Mouse (Mus musculus): ENCODE results near the gene Ddb1.

GRCm38 (mm10) chr19:10661373-10661772 is 56.2 kb downstream of the Ddb1 start:
- TF ChIP-seq CTCF (IDR thresholded peaks at IDR 0.05; ENCODE audit: low read depth, low read length) (no peak), POLR2A (IDR thresholded peaks at IDR 0.05; ENCODE audit: borderline replicate concordance, low read depth, low read length) (no peak)
